Mouse (Mus musculus) limb, embryonic 15.5 days (tissue): Measurements from ENCODE around the gene Txnl4b. TPM values are rescaled to one million over a fixed set of nuclear protein-coding genes. Genes with fewer than 3 reads are reported as not detected.

ENCODE experiments used
- ATAC-seq: fragments of 200-750 bp; cut with Nextera tagmentation; 2 replicates; pipeline ENCODE4 v1.8.0; 2017; ENCODE audit warnings: low read depth, moderate TSS enrichment; ENCODE audit not compliant: insufficient number of reproducible peaks, low FRiP score, low TSS enrichment
- H3K27ac ChIP-seq: fragments of 300-500 bp; sonication (generic); 2 replicates; pipeline ENCODE4 v1.5.1; 2015; ENCODE audit warnings: moderate library complexity, mild to moderate bottlenecking, inconsistent platforms
- H3K27me3 ChIP-seq: fragments of 300-500 bp; sonication (generic); 2 replicates; pipeline ENCODE4 v1.6.1; 2015; ENCODE audit warnings: inconsistent platforms
- H3K36me3 ChIP-seq: fragments of 300-500 bp; sonication (generic); 2 replicates; pipeline ENCODE4 v1.6.1; 2015; ENCODE audit warnings: inconsistent platforms
- H3K4me1 ChIP-seq: fragments of 300-500 bp; sonication (generic); 2 replicates; pipeline ENCODE4 v1.6.1; 2015; ENCODE audit warnings: inconsistent platforms
- H3K4me2 ChIP-seq: fragments of 300-500 bp; sonication (generic); 2 replicates; pipeline ENCODE4 v1.6.1; 2015; ENCODE audit warnings: mild to moderate bottlenecking, inconsistent platforms
- H3K4me3 ChIP-seq: fragments of 300-500 bp; sonication (generic); 2 replicates; pipeline ENCODE4 v1.5.1; 2015; ENCODE audit warnings: mild to moderate bottlenecking, inconsistent platforms
- H3K9ac ChIP-seq: fragments of 300-500 bp; sonication (generic); 2 replicates; pipeline ENCODE4 v1.6.1; 2015; ENCODE audit warnings: inconsistent platforms
- H3K9me3 ChIP-seq: fragments of 300-500 bp; sonication (generic); 2 replicates; pipeline ENCODE4 v1.6.1; 2016; ENCODE audit warnings: inconsistent platforms
- WGBS: fragments of 180-500 bp; shearing (Covaris S2); methylation state at CpG from one replicate; pipeline ENCODE4 v1.1.7; 2015; 5-methylcytosine and 5-hydroxymethylcytosine counted together
- polyA plus RNA-seq: library from polyadenylated mRNA; unstranded; fragments of >200 nt; fragmentation: Nextera tagmentation; extraction: Ambion mirVana; gene quantifications from 2 replicates; pipeline ENCODE4 v1.2.1, GENCODE M21; 2015

Txnl4b gene
- polyA plus RNA-seq, 1 experiment from 2014 or later, result 22.0 TPM

GRCm38 (mm10) chr8:109607650-109608049, 42.0 kb downstream of the Txnl4b start:
- Histone ChIP-seq H3K9me3 (no peaks in the 10 kb centered on the region), H3K36me3 (peaks cover 29% of the 10 kb centered on the region), H3K27me3 (no peaks in the 10 kb centered on the region), H3K9ac (peak overlapping the region; percentile 63), H3K4me3 (peak overlapping the region; percentile 68), H3K4me1 (peaks cover 17% of the 10 kb centered on the region), H3K27ac (peak overlapping the region; percentile 97), H3K4me2 (peak overlapping the region; percentile 72)
- WGBS, result 4% methylated on average over 12 of the region's 12 CpGs
- ATAC-seq, result no peak

- peak; percentile 96 for ATAC-seq
- H3K36me3 ChIP-seq, result peaks cover 21% of the 10 kb centered on the region
- no peaks in the 10 kb centered on the region for H3K27me3 ChIP-seq
- under 1% methylated on average over 42 of the region's 42 CpGs for WGBS
- H3K4me1 ChIP-seq, result peaks cover 17% of the 10 kb centered on the region
- peak within 1 kb of the TSS; percentile 72 for H3K4me2 ChIP-seq
- peak within 1 kb of the TSS; percentile 68 for H3K4me3 ChIP-seq
- peak within 1 kb of the TSS; percentile 97 for H3K27ac ChIP-seq
- no peaks in the 10 kb centered on the region for H3K9me3 ChIP-seq
- peak within 1 kb of the TSS; percentile 63 for H3K9ac ChIP-seq
These were observed 42.8 kb downstream of the Txnl4b start, which contains the start of gene Dhodh for GRCm38 (mm10) chr8:109608271-109609152. Dhodh (minus strand) TSS chr8:109608673.

GRCm38 (mm10) chr8:109609153-109609502, 43.4 kb downstream of the Txnl4b start:
- Histone ChIP-seq H3K4me1 (peaks cover 17% of the 10 kb centered on the region), H3K4me3 (peak overlapping the region; percentile 68), H3K36me3 (peaks cover 14% of the 10 kb centered on the region), H3K27ac (peak overlapping the region; percentile 97), H3K9me3 (no peaks in the 10 kb centered on the region), H3K27me3 (no peaks in the 10 kb centered on the region), H3K4me2 (peak overlapping the region; percentile 72), H3K9ac (peak overlapping the region; percentile 63; the same call in 1 of the 2 replicates)
- 8% methylated on average over 5 of the region's 5 CpGs for WGBS
- no peak for ATAC-seq

- Histone ChIP-seq H3K4me1 (no peaks in the 10 kb centered on the region), H3K4me3 (peak within 1 kb of the TSS; percentile 1; the same call in 1 of the 2 replicates), H3K27me3 (no peaks in the 10 kb centered on the region), H3K4me2 (no peak within 1 kb of the TSS), H3K36me3 (no peaks in the 10 kb centered on the region), H3K9ac (no peak within 1 kb of the TSS), H3K27ac (no peak within 1 kb of the TSS), H3K9me3 (no peaks in the 10 kb centered on the region)
- WGBS, result 62% methylated on average over 27 of the region's 27 CpGs
- no peak for ATAC-seq
These were observed 48.8 kb downstream of the Txnl4b start, which contains the start of gene Pkd1l3 for GRCm38 (mm10) chr8:109614243-109615210. Pkd1l3 (plus strand) TSS chr8:109614517.

GRCm38 (mm10) chr8:109615569-109615968, 49.9 kb downstream of the Txnl4b start:
- 88% methylated on average over 3 of the region's 3 CpGs for WGBS
- H3K4me3 ChIP-seq, result no peak overlapping the region
- no peak for ATAC-seq
- H3K27ac ChIP-seq, result no peak overlapping the region
- no peaks in the 10 kb centered on the region for H3K27me3 ChIP-seq
- no peaks in the 10 kb centered on the region for H3K9me3 ChIP-seq
- H3K4me1 ChIP-seq, result no peaks in the 10 kb centered on the region
- no peaks in the 10 kb centered on the region for H3K36me3 ChIP-seq
- H3K4me2 ChIP-seq, result no peak overlapping the region
- H3K9ac ChIP-seq, result no peak overlapping the region

Other genes with a start within 250 kb of the Txnl4b start
- 0.12 and 0.27 TPM in 2 replicates for gene Pmfbp1, start 71.9 kb upstream of the Txnl4b start, polyA plus RNA-seq
- 22.4 TPM in 2 replicates for gene Dhx38, start within 50 bp of the Txnl4b start, polyA plus RNA-seq
- gene Hp, start 13.3 kb downstream of the Txnl4b start, polyA plus RNA-seq, result 4.0 and 4.6 TPM in 2 replicates
- 37.7 and 41.8 TPM in 2 replicates for gene Dhodh, start 42.8 kb downstream of the Txnl4b start, polyA plus RNA-seq
- gene Pkd1l3, start 48.6 kb downstream of the Txnl4b start, polyA plus RNA-seq, result 0.22 and 0.41 TPM in 2 replicates
- gene Ist1, start 127.4 kb downstream of the Txnl4b start, polyA plus RNA-seq, result 145 and 153 TPM in 2 replicates
- 20.9 and 23.7 TPM in 2 replicates for gene Zfp821, start 139.7 kb downstream of the Txnl4b start, polyA plus RNA-seq
- 6.4 and 7.6 TPM in 2 replicates for gene Atxn1l, start 171.8 kb downstream of the Txnl4b start, polyA plus RNA-seq
- 33.0 and 38.1 TPM in 2 replicates for gene Ap1g1, start 212.7 kb downstream of the Txnl4b start, polyA plus RNA-seq